Mouse (Mus musculus): Measurements from ENCODE around the gene Optc.

DNA sequence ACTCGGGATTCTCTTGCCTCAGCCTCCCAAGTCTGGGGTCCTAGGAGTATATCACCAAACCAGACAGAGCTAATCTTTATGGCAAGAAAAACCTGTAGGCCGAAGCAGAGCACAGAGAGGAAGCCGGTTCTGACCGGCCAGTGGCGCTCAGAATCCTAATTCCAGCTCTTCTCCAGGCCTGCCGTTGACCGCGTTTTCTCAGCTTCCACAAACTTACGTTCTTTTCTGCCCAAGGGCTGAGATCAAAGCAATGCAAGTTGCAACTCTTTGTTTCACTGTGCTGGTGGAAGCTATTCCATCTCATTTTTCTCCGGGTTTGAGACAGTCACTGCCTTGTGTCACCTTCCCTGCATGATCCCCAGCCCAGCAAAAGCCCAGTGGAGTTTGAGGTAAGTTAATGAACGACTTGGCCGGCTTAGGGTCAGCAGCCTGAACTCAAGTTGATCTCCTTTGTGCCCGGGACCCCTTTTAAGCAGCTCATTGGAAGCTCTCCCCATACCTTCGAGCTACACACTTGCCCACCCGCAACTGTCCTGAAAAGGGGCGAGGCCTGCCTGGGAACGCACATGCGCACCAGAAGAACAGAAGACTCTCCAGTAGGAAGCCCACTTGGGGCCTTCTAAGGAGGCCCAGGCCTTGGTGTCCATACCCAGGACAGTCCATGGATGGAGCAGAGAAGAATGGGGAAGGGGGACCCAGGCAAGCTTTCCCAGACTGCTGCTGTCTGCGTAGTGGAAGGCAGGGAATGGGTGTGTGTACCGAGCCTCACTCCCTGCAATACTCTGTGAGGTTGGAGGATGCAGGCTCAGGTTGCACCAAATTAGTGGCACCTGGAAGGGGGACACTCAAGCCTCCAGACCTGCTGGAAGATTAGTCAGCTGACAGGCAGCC is 47.7 kb downstream of the Optc start:
- TF ChIP-seq ZC3H11A (IDR thresholded peaks at IDR 0.05; ENCODE audit: borderline replicate concordance, low read depth, low read length): no peak
- no peak for TF ChIP-seq ZNF384 (IDR thresholded peaks at IDR 0.05; ENCODE audit: low read depth, low read length)
- no peak for TF ChIP-seq HCFC1 (IDR thresholded peaks at IDR 0.05; ENCODE audit: borderline replicate concordance, insufficient read depth, low read length)
- TF ChIP-seq MAFK (IDR thresholded peaks at IDR 0.05; ENCODE audit: insufficient read depth, low read depth, low read length): no peak
